Mouse (Mus musculus) CH12.LX (cell line): Measurements from ENCODE around the gene Ube2z. TPM values are rescaled to one million over a fixed set of nuclear protein-coding genes. Genes with fewer than 3 reads are reported as not detected.

ENCODE experiments used
- DNase-seq: peaks from one replicate; pipeline ENCODE4 v3.0.0-alpha.2; 2013; ENCODE audit errors: extremely low read depth
- H3K27ac ChIP-seq: 2 replicates; pipeline ENCODE4 v1.5.1; 2012; ENCODE audit warnings: low read depth, mild to moderate bottlenecking, control low read depth, moderate library complexity; ENCODE audit not compliant: insufficient read depth
- H3K27me3 ChIP-seq: replicated peaks from 2 replicates; pipeline ENCODE3; 2012; ENCODE audit warnings: inconsistent platforms
- H3K36me3 ChIP-seq, 2 experiments: replicated peaks in 1 of 2; 2 replicates each; pipeline versions ENCODE3 to v1.6.1; 2012; ENCODE audit warnings: inconsistent platforms in 1 of 2, low read length in 1 of 2, mild to moderate bottlenecking in 1 of 2, mixed read lengths in 1 of 2, moderate library complexity in 1 of 2; ENCODE audit not compliant: control insufficient read depth in 1 of 2, insufficient read depth in 1 of 2
- H3K4me1 ChIP-seq, 2 experiments: 2 replicates each; pipeline ENCODE4 v1.6.1; 2012; ENCODE audit warnings: inconsistent platforms in 1 of 2, moderate library complexity in 1 of 2; ENCODE audit not compliant: insufficient read depth in 2 of 2, control insufficient read depth in 1 of 2
- H3K4me2 ChIP-seq: 2 replicates; pipeline ENCODE4 v1.6.1; 2012; ENCODE audit warnings: low read depth, mild to moderate bottlenecking, control low read depth; ENCODE audit not compliant: poor library complexity, insufficient read depth, severe bottlenecking
- H3K4me3 ChIP-seq, 3 experiments: fragments of 150-350 bp in 1 of 3; sonication (generic) in 1 of 3; replicated peaks in 1 of 3; 2 replicates each; pipeline versions ENCODE3 to v1.5.1; 2011 to 2012; ENCODE audit warnings: low read depth in 2 of 3, low read length in 2 of 3, mild to moderate bottlenecking in 2 of 3, moderate library complexity in 2 of 3, control low read depth in 1 of 3, improper control_type of control experiment in 1 of 3, inconsistent platforms in 1 of 3, mixed read lengths in 1 of 3; ENCODE audit not compliant: poor library complexity in 1 of 3
- H3K79me2 ChIP-seq: replicated peaks from 2 replicates; pipeline ENCODE4 v1.6.1; 2012; ENCODE audit warnings: mild to moderate bottlenecking, moderate library complexity; ENCODE audit not compliant: control insufficient read depth, poor library complexity, insufficient read depth, severe bottlenecking; ENCODE audit errors: extremely low read depth
- H3K9ac ChIP-seq: 2 replicates; pipeline ENCODE4 v1.6.1; 2012; ENCODE audit warnings: low read depth, mild to moderate bottlenecking, control low read depth, moderate library complexity; ENCODE audit not compliant: insufficient read depth
- H3K9me3 ChIP-seq: replicated peaks from 2 replicates; pipeline ENCODE3; 2012; ENCODE audit warnings: low read length, inconsistent platforms, mixed read lengths
- BHLHE40 ChIP-seq: IDR thresholded peaks from 2 replicates; pipeline ENCODE4 v1.6.1; 2011; ENCODE audit warnings: mild to moderate bottlenecking, low read depth, low read length, improper control_type of control experiment
- CTCF ChIP-seq, 2 experiments: IDR thresholded peaks in 1 of 2; conservative IDR thresholded peaks in 1 of 2; 2 replicates each; pipeline ENCODE4 v1.5.1; 2011 to 2012; ENCODE audit warnings: low read depth in 2 of 2, low read length in 2 of 2, improper control_type of control experiment in 1 of 2, inconsistent platforms in 1 of 2, mild to moderate bottlenecking in 1 of 2, moderate library complexity in 1 of 2
- GABPA ChIP-seq: IDR thresholded peaks from 2 replicates; pipeline ENCODE4 v1.6.1; 2012; ENCODE audit warnings: low read depth, low read length, improper control_type of control experiment, inconsistent platforms; ENCODE audit not compliant: insufficient replicate concordance
- HCFC1 ChIP-seq: IDR thresholded peaks from 2 replicates; pipeline ENCODE4 v1.6.1; 2012; ENCODE audit warnings: low read depth, mild to moderate bottlenecking, inconsistent platforms, low read length, improper control_type of control experiment
- IRF4 ChIP-seq: IDR thresholded peaks from 2 replicates; pipeline ENCODE4 v1.6.1; 2014; ENCODE audit warnings: low read depth, mild to moderate bottlenecking, inconsistent platforms, low read length, improper control_type of control experiment
- JUN ChIP-seq: IDR thresholded peaks from 2 replicates; pipeline ENCODE4 v1.6.1; 2011; ENCODE audit warnings: low read depth, mild to moderate bottlenecking, low read length, improper control_type of control experiment, moderate library complexity; ENCODE audit not compliant: insufficient read depth
- MXI1 ChIP-seq: IDR thresholded peaks from 2 replicates; pipeline ENCODE4 v1.6.1; 2011; ENCODE audit warnings: mild to moderate bottlenecking, low read depth, low read length, improper control_type of control experiment
- NELFE ChIP-seq: IDR thresholded peaks from 2 replicates; pipeline ENCODE4 v1.6.1; 2011; ENCODE audit warnings: low read depth, low read length, improper control_type of control experiment
- NRF1 ChIP-seq: IDR thresholded peaks from 2 replicates; pipeline ENCODE4 v1.6.1; 2014; ENCODE audit warnings: low read depth, mild to moderate bottlenecking, inconsistent platforms, low read length, improper control_type of control experiment, moderate library complexity
- SIN3A ChIP-seq: IDR thresholded peaks from 2 replicates; pipeline ENCODE4 v1.6.1; 2012; ENCODE audit warnings: low read length, improper control_type of control experiment, inconsistent platforms
- TBP ChIP-seq: conservative IDR thresholded peaks from 2 replicates; pipeline ENCODE4 v1.6.1; 2011; ENCODE audit warnings: low read depth, low read length, improper control_type of control experiment
- USF1 ChIP-seq: IDR thresholded peaks from 2 replicates; pipeline ENCODE4 v1.6.1; 2014; ENCODE audit warnings: low read depth, mild to moderate bottlenecking, inconsistent platforms, low read length, improper control_type of control experiment
- USF2 ChIP-seq: conservative IDR thresholded peaks from 2 replicates; pipeline ENCODE4 v1.6.1; 2011; ENCODE audit warnings: low read depth, low read length, improper control_type of control experiment
- ZC3H11A ChIP-seq: IDR thresholded peaks from 2 replicates; pipeline ENCODE4 v1.6.1; 2012; ENCODE audit warnings: low read depth, mild to moderate bottlenecking, inconsistent platforms, low read length, improper control_type of control experiment
- ZNF384 ChIP-seq: IDR thresholded peaks from 2 replicates; pipeline ENCODE4 v1.6.1; 2012; ENCODE audit warnings: low read depth, low read length, improper control_type of control experiment, inconsistent platforms
- dilution Hi-C: fragments of 300-500 bp; cut with MboI; formaldehyde crosslinking; loops from 2 replicates; pipeline ENCODE4 v1.14.3; 2020; ENCODE audit warnings: low sequenced_read_pairs; ENCODE audit not compliant: extremely low pct_unique_long_range_greater_than_20kb, extremely low pct_ligation_motif_present
- in situ Hi-C: fragments of 300-500 bp; cut with MboI; formaldehyde crosslinking; loops from 3 replicates; pipeline ENCODE4 v1.14.3; 2019; ENCODE audit warnings: low sequenced_read_pairs, low pct_ligation_motif_present, low pct_unique_long_range_greater_than_20kb, mixed read lengths
- polyA plus RNA-seq: library from polyadenylated mRNA; unstranded; fragments of >175 nt; gene quantifications from 2 replicates; pipeline ENCODE4 v1.2.1, GENCODE M21; 2012; ENCODE audit warnings: low read depth; ENCODE audit not compliant: insufficient read length
- total RNA-seq, 2 experiments: library from RNA; depleted of rRNA; stranded (reverse); fragments of 300-350 nt in 1 of 2; fragments of >200 nt in 1 of 2; gene quantifications; 2 replicates each; pipeline ENCODE4 v1.2.3; 2012 to 2014

Ube2z gene
- total and polyA plus RNA-seq, 3 experiments = 51.3 to 67.8 (median 64.2) TPM

DNA sequence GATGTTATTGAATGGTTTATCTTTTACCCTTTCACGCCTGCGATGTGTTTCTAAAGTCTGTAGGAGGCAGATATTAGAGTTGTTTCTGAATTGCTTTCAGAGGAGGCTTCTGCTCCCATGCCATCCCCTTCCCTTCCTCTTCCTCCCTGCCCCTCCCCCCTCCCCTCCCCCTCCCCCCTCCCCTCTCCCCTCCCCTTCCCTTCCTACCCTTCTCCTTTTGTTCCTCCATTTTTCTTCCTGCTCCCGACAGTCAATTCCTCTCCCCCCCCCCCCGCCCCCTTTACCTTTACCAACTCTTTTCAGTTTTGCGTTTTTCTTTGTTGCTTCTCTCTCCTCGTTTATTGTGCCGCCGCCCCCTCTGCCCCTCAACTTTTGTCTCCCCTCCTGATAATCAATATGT lies 53.2 kb downstream of the Ube2z start:
- DNase-seq = no peak
- Histone ChIP-seq H3K27me3 (peaks cover 68% of the 10 kb centered on the region), H3K9ac (no peak overlapping the region), H3K79me2 (no peaks in the 10 kb centered on the region), H3K4me1 (peaks cover 0 to 2% of the 10 kb centered on the region in 2 experiments; a peak in 1 of 4 replicates), H3K4me3 (no peak overlapping the region), H3K36me3 (no peaks in the 10 kb centered on the region), H3K27ac (no peak overlapping the region), H3K4me2 (no peak overlapping the region), H3K9me3 (peaks cover 5% of the 10 kb centered on the region)
- dilution Hi-C loops (no loop called here), in situ Hi-C loops (no loop called here)
- TF ChIP-seq NELFE (no peak), CTCF (conservative IDR thresholded peaks at IDR 0.05 in 1 of 2, IDR thresholded peaks at IDR 0.05 in 1 of 2; ENCODE audit: low read depth in 2 of 2, low read length in 2 of 2) (no peak), IRF4 (no peak), BHLHE40 (no peak), USF2 (no peak), JUN (no peak), HCFC1 (no peak), MXI1 (no peak), NRF1 (no peak), TBP (no peak), ZC3H11A (no peak), SIN3A (no peak), USF1 (no peak)

DNA sequence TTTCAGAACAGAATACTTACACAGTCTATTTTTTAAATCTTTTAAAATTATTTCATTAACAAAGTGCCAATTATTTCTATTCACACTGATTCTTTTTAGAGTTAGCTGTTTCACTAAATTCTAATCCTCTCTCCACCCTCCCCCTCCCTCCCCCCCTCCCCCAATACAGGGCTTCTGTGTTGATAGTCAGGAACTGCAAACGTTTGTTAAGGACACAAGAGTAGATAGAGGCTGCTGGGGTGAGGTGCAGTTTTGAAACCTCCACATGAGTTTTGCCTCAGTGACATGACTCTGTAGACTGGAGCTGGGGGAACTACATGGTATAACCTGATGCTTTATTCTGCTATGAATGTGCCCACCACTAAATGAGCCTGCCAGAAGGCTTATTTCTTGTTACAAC lies 56.4 kb downstream of the Ube2z start:
- no peak overlapping the region for H3K9ac ChIP-seq
- TF ChIP-seq TBP (no peak), ZNF384 (no peak), GABPA (no peak), USF2 (no peak)
- H3K4me3 ChIP-seq = no peak overlapping the region
- peaks cover 33% of the 10 kb centered on the region for H3K9me3 ChIP-seq
- H3K79me2 ChIP-seq = no peaks in the 10 kb centered on the region
- no peak overlapping the region for H3K27ac ChIP-seq
- dilution Hi-C loops = no loop called here
- peaks cover 46% of the 10 kb centered on the region for H3K27me3 ChIP-seq
- DNase-seq = no peak
- H3K4me1 ChIP-seq = peaks cover 0 to 2% of the 10 kb centered on the region in 2 experiments; a peak in 1 of 4 replicates
- no peak overlapping the region for H3K4me2 ChIP-seq
- in situ Hi-C loops = no loop called here
- no peaks in the 10 kb centered on the region for H3K36me3 ChIP-seq
